Mouse (Mus musculus): ENCODE measurements around the gene Kat2a. TPM values are rescaled to one million over a fixed set of nuclear protein-coding genes. Genes with fewer than 3 reads are reported as not detected.
"Not testable (repeated sequence)": the region's sequence is repeated elsewhere in the genome, so short reads cannot be mapped to it uniquely, and the experiment has no call there.

Kat2a gene
- total RNA-seq, 1 experiment from 2014 or later, result 9.2 TPM

- no peak for ATAC-seq (ENCODE audit: extremely low read depth, insufficient number of reproducible peaks, low FRiP score, poor library complexity, severe bottlenecking)
These were observed 23.8 kb downstream of the Kat2a start for GRCm38 (mm10) chr11:100688443-100688842.

- no peak for ATAC-seq (ENCODE audit: extremely low read depth, insufficient number of reproducible peaks, low FRiP score, poor library complexity, severe bottlenecking)
These were observed 25.0 kb downstream of the Kat2a start for GRCm38 (mm10) chr11:100687265-100687664.

GRCm38 (mm10) chr11:100685371-100685770 lies 26.9 kb downstream of the Kat2a start:
- ATAC-seq (ENCODE audit: extremely low read depth, insufficient number of reproducible peaks, low FRiP score, poor library complexity, severe bottlenecking), result no peak

GRCm38 (mm10) chr11:100684084-100684483 lies 28.2 kb downstream of the Kat2a start:
- ATAC-seq (ENCODE audit: extremely low read depth, insufficient number of reproducible peaks, low FRiP score, poor library complexity, severe bottlenecking), result no peak

GRCm38 (mm10) chr11:100682526-100682925 lies 29.7 kb downstream of the Kat2a start:
- ATAC-seq (ENCODE audit: extremely low read depth, insufficient number of reproducible peaks, low FRiP score, poor library complexity, severe bottlenecking), result no peak

GRCm38 (mm10) chr11:100681826-100682225 lies 30.4 kb downstream of the Kat2a start:
- ATAC-seq (ENCODE audit: extremely low read depth, insufficient number of reproducible peaks, low FRiP score, poor library complexity, severe bottlenecking), result no peak

- ATAC-seq (ENCODE audit: extremely low read depth, insufficient number of reproducible peaks, low FRiP score, poor library complexity, severe bottlenecking), result no peak
These were observed 34.5 kb downstream of the Kat2a start for GRCm38 (mm10) chr11:100677810-100678209.

GRCm38 (mm10) chr11:100673169-100673568 lies 39.1 kb downstream of the Kat2a start:
- no peak for ATAC-seq (ENCODE audit: extremely low read depth, insufficient number of reproducible peaks, low FRiP score, poor library complexity, severe bottlenecking)

- ATAC-seq (ENCODE audit: extremely low read depth, insufficient number of reproducible peaks, low FRiP score, poor library complexity, severe bottlenecking), result no peak
These were observed 40.3 kb downstream of the Kat2a start for GRCm38 (mm10) chr11:100671956-100672355.

GRCm38 (mm10) chr11:100671049-100671448 lies 41.2 kb downstream of the Kat2a start:
- no peak for ATAC-seq (ENCODE audit: extremely low read depth, insufficient number of reproducible peaks, low FRiP score, poor library complexity, severe bottlenecking)

GRCm38 (mm10) chr11:100659806-100660205 lies 52.5 kb downstream of the Kat2a start:
- no peak for ATAC-seq (ENCODE audit: extremely low read depth, insufficient number of reproducible peaks, low FRiP score, poor library complexity, severe bottlenecking)

- no peak for ATAC-seq (ENCODE audit: extremely low read depth, insufficient number of reproducible peaks, low FRiP score, poor library complexity, severe bottlenecking)
These were observed 55.8 kb downstream of the Kat2a start for GRCm38 (mm10) chr11:100656458-100656857.

- ATAC-seq (ENCODE audit: extremely low read depth, insufficient number of reproducible peaks, low FRiP score, poor library complexity, severe bottlenecking), result not testable (repeated sequence)
These were observed 56.7 kb downstream of the Kat2a start for GRCm38 (mm10) chr11:100655589-100655988.

Other genes starting within 250 kb of the Kat2a start
- 16.7 and 21.9 TPM in 2 replicates for gene Klhl11, start 239.7 kb downstream of the Kat2a start, total RNA-seq (2017)
- gene Acly, start 184.5 kb downstream of the Kat2a start, total RNA-seq (2017), result 86.6 and 88.5 TPM in 2 replicates
- 1.0 and 1.1 TPM in 2 replicates for gene Ttc25, start 166.9 kb downstream of the Kat2a start, total RNA-seq (2017)
- gene Cnp, start 137.6 kb downstream of the Kat2a start, total RNA-seq (2017), result 87.3 and 99.3 TPM in 2 replicates
- gene Nkiras2, start 93.2 kb downstream of the Kat2a start, total RNA-seq (2017), result 18.3 and 22.9 TPM in 2 replicates
- gene Dnajc7, start 92.3 kb downstream of the Kat2a start, total RNA-seq (2017), result 520 and 539 TPM in 2 replicates
- not detected in 2 replicates for gene Zfp385c, start 20.0 kb downstream of the Kat2a start, total RNA-seq (2017)
- gene Dhx58, start 8.2 kb downstream of the Kat2a start, total RNA-seq (2017), result 37.9 and 59.2 TPM in 2 replicates
- not detected in 2 replicates for gene Hspb9, start 1.4 kb upstream of the Kat2a start, total RNA-seq (2017)
- 136 and 138 TPM in 2 replicates for gene Rab5c, start 25.8 kb upstream of the Kat2a start, total RNA-seq (2017)
- 0.23 TPM in 1 of 2 replicates, not detected in the other for gene Kcnh4, start 47.5 kb upstream of the Kat2a start, total RNA-seq (2017)
- not detected in 2 replicates for gene Hcrt, start 50.5 kb upstream of the Kat2a start, total RNA-seq (2017)
- gene Ghdc, start 58.5 kb upstream of the Kat2a start, total RNA-seq (2017), result 8.2 and 8.6 TPM in 2 replicates
- gene Stat5b, start 138.3 kb upstream of the Kat2a start, total RNA-seq (2017), result 103 and 108 TPM in 2 replicates
- gene Stat5a, start 146.9 kb upstream of the Kat2a start, total RNA-seq (2017), result 20.9 and 22.5 TPM in 2 replicates
- gene Stat3, start 227.1 kb upstream of the Kat2a start, total RNA-seq (2017), result 383 and 443 TPM in 2 replicates

All from neutrophil, adult 5-6 weeks (primary cell).